Mouse (Mus musculus) embryonic facial prominence, embryonic 11.5 days (tissue): ENCODE measurements at regions not wholly inside any gene's neighbourhood (a gene's known extent, or its start where the extent isn't known, plus 50 kb on each side); places are given as distances from the start of the nearest gene placed in this dataset.
"Not testable (repeated sequence)": the region's sequence is repeated elsewhere in the genome, so short reads cannot be mapped to it uniquely, and the experiment has no call there.

Source experiments
- ATAC-seq: fragments of 200-750 bp; cut with Nextera tagmentation; replicated peaks from 2 replicates; pipeline ENCODE4 v1.8.0; 2017; ENCODE audit warnings: low read depth; ENCODE audit not compliant: insufficient number of reproducible peaks, low FRiP score, low TSS enrichment
- DNase-seq: peaks from one replicate; pipeline ENCODE4 v3.0.0-alpha.2; 2015; ENCODE audit warnings: low spot score
- H3K27ac ChIP-seq: fragments of 300-500 bp; sonication (generic); replicated peaks from 2 replicates; pipeline ENCODE4 v1.5.1; 2014; ENCODE audit warnings: mild to moderate bottlenecking, low read depth, low read length, control low read depth
- H3K27me3 ChIP-seq: fragments of 300-500 bp; sonication (generic); 2 replicates; pipeline ENCODE4 v1.6.1; 2014; ENCODE audit warnings: mild to moderate bottlenecking, low read length, moderate library complexity, mixed read lengths; ENCODE audit not compliant: control insufficient read depth, insufficient read depth
- H3K36me3 ChIP-seq: fragments of 300-500 bp; sonication (generic); replicated peaks from 2 replicates; pipeline ENCODE4 v1.6.1; 2014; ENCODE audit warnings: low read depth, mild to moderate bottlenecking, low read length, moderate library complexity, mixed read lengths; ENCODE audit not compliant: control insufficient read depth, insufficient read depth
- H3K4me1 ChIP-seq: fragments of 300-500 bp; sonication (generic); 2 replicates; pipeline ENCODE4 v1.6.1; 2014; ENCODE audit warnings: low read length, mixed read lengths; ENCODE audit not compliant: control insufficient read depth, insufficient read depth
- H3K4me2 ChIP-seq: fragments of 300-500 bp; sonication (generic); 2 replicates; pipeline ENCODE4 v1.6.1; 2014; ENCODE audit warnings: low read depth, mild to moderate bottlenecking, control low read depth, low read length, moderate library complexity
- H3K4me3 ChIP-seq: fragments of 300-500 bp; sonication (generic); 2 replicates; pipeline ENCODE4 v1.5.1; 2014; ENCODE audit warnings: low read depth, low read length, control low read depth
- H3K9ac ChIP-seq: fragments of 300-500 bp; sonication (generic); replicated peaks from 2 replicates; pipeline ENCODE4 v1.6.1; 2014; ENCODE audit warnings: mild to moderate bottlenecking, control low read depth, low read length
- H3K9me3 ChIP-seq: fragments of 300-500 bp; sonication (generic); replicated peaks from 2 replicates; pipeline ENCODE4 v1.6.1; 2016; ENCODE audit warnings: mild to moderate bottlenecking, low read length, inconsistent platforms, mixed read lengths; ENCODE audit not compliant: control insufficient read depth
- WGBS: fragments of 180-500 bp; shearing (Covaris S2); extraction: QIAGEN DNeasy Blood & Tissue Kit; methylation state at CpG from one replicate; pipeline ENCODE4 v1.1.7; 2014; 5-methylcytosine and 5-hydroxymethylcytosine counted together

GRCm38 (mm10) chr17:3023426-3023825, 91.3 kb upstream of the Scaf8 start:
- peaks cover 7% of the 10 kb centered on the region for H3K9me3 ChIP-seq
- H3K4me3 ChIP-seq: no peak overlapping the region
- WGBS: 89% methylated on average over 1 of the region's 1 CpGs
- DNase-seq: no peak
- H3K9ac ChIP-seq: no peak overlapping the region
- no peak for ATAC-seq
- no peaks in the 10 kb centered on the region for H3K27me3 ChIP-seq
- no peak overlapping the region for H3K27ac ChIP-seq
- H3K4me2 ChIP-seq: no peak overlapping the region
- no peaks in the 10 kb centered on the region for H3K36me3 ChIP-seq
- H3K4me1 ChIP-seq: no peaks in the 10 kb centered on the region

- H3K4me3 ChIP-seq, H3K4me2 ChIP-seq, H3K27ac ChIP-seq, ATAC-seq, DNase-seq, H3K4me1 ChIP-seq, H3K9me3 ChIP-seq, H3K36me3 ChIP-seq, H3K9ac ChIP-seq, H3K27me3 ChIP-seq: not testable (repeated sequence)
- 62% methylated on average over 1 of the region's 1 CpGs for WGBS
These were observed 87.9 kb upstream of the Scaf8 start for GRCm38 (mm10) chr17:3026859-3027258.

- Histone ChIP-seq H3K4me1 (no peaks in the 10 kb centered on the region), H3K4me2 (no peak overlapping the region), H3K36me3 (no peaks in the 10 kb centered on the region; the same call in 1 of the 2 replicates), H3K27ac (no peak overlapping the region), H3K9ac (no peak overlapping the region), H3K9me3 (peaks cover 7% of the 10 kb centered on the region), H3K4me3 (no peak overlapping the region), H3K27me3 (no peaks in the 10 kb centered on the region)
- 71% methylated on average over 4 of the region's 4 CpGs for WGBS
- ATAC-seq (no peak), DNase-seq (no peak)
These were observed 87.4 kb upstream of the Scaf8 start for GRCm38 (mm10) chr17:3027376-3027775.

- H3K4me3 ChIP-seq, H3K27me3 ChIP-seq, H3K9me3 ChIP-seq, H3K27ac ChIP-seq, DNase-seq, H3K4me2 ChIP-seq, H3K4me1 ChIP-seq, H3K9ac ChIP-seq, H3K36me3 ChIP-seq: not testable (repeated sequence)
- 68% methylated on average over 2 of the region's 2 CpGs for WGBS
- peak; percentile 79 for ATAC-seq
These were observed 85.0 kb upstream of the Scaf8 start for GRCm38 (mm10) chr17:3029750-3030149.

- no peak overlapping the region for H3K9ac ChIP-seq
- no peak overlapping the region for H3K4me2 ChIP-seq
- peaks cover 9% of the 10 kb centered on the region for H3K9me3 ChIP-seq
- WGBS: 61% methylated on average over 2 of the region's 2 CpGs
- no peaks in the 10 kb centered on the region for H3K27me3 ChIP-seq
- H3K36me3 ChIP-seq: no peaks in the 10 kb centered on the region; the same call in 1 of the 2 replicates
- ATAC-seq (no peak), DNase-seq (no peak)
- no peaks in the 10 kb centered on the region for H3K4me1 ChIP-seq
- H3K4me3 ChIP-seq: no peak overlapping the region
- no peak overlapping the region for H3K27ac ChIP-seq
These were observed 79.7 kb upstream of the Scaf8 start for GRCm38 (mm10) chr17:3035099-3035498.

- 45% methylated on average over 3 of the region's 3 CpGs for WGBS
- ATAC-seq: no peak
- Histone ChIP-seq H3K9me3 (peaks cover 3% of the 10 kb centered on the region; the same call in 1 of the 2 replicates), H3K27me3 (no peaks in the 10 kb centered on the region), H3K9ac (no peak overlapping the region), H3K4me2 (no peak overlapping the region), H3K27ac (no peak overlapping the region), H3K4me3 (no peak overlapping the region), H3K36me3 (no peaks in the 10 kb centered on the region), H3K4me1 (no peaks in the 10 kb centered on the region)
- DNase-seq: no peak
These were observed 77.5 kb upstream of the Scaf8 start for GRCm38 (mm10) chr17:3037145-3037870.

GRCm38 (mm10) chr17:3038067-3038466, 76.7 kb upstream of the Scaf8 start:
- no peaks in the 10 kb centered on the region for H3K27me3 ChIP-seq
- H3K36me3 ChIP-seq: no peaks in the 10 kb centered on the region
- DNase-seq: no peak
- H3K9me3 ChIP-seq: peaks cover 3% of the 10 kb centered on the region; the same call in 1 of the 2 replicates
- H3K9ac ChIP-seq: no peak overlapping the region
- no peaks in the 10 kb centered on the region for H3K4me1 ChIP-seq
- 93% methylated on average over 1 of the region's 1 CpGs for WGBS
- no peak overlapping the region for H3K4me3 ChIP-seq
- no peak overlapping the region for H3K27ac ChIP-seq
- no peak for ATAC-seq
- no peak overlapping the region for H3K4me2 ChIP-seq

- H3K4me2 ChIP-seq, H3K9me3 ChIP-seq, H3K9ac ChIP-seq, H3K4me1 ChIP-seq, H3K27me3 ChIP-seq, H3K27ac ChIP-seq, DNase-seq, ATAC-seq, H3K36me3 ChIP-seq, H3K4me3 ChIP-seq: not testable (repeated sequence)
- 86% methylated on average over 20 of the region's 20 CpGs for WGBS
These were observed 70.3 kb upstream of the Scaf8 start for GRCm38 (mm10) chr17:3044520-3044919.
